Mouse (Mus musculus) heart, embryonic 15.5 days (tissue): ENCODE results near the gene 2810021J22Rik. TPM values are rescaled to one million over a fixed set of nuclear protein-coding genes. Genes with fewer than 3 reads are reported as not detected.

Experiments
- ATAC-seq: fragments of 200-750 bp; cut with Nextera tagmentation; replicated peaks from 2 replicates; pipeline ENCODE4 v1.8.0; 2017; ENCODE audit warnings: low read depth, moderate TSS enrichment; ENCODE audit not compliant: insufficient number of reproducible peaks, insufficient read depth, low FRiP score
- H3K27ac ChIP-seq: fragments of 300-500 bp; sonication (generic); 2 replicates; pipeline ENCODE4 v1.5.1; 2015; ENCODE audit warnings: mild to moderate bottlenecking, inconsistent platforms
- H3K27me3 ChIP-seq: fragments of 300-500 bp; sonication (generic); 2 replicates; pipeline ENCODE4 v1.6.1; 2015; ENCODE audit warnings: inconsistent platforms
- H3K36me3 ChIP-seq: fragments of 300-500 bp; sonication (generic); 2 replicates; pipeline ENCODE4 v1.6.1; 2015; ENCODE audit warnings: mild to moderate bottlenecking, inconsistent platforms
- H3K4me1 ChIP-seq: fragments of 300-500 bp; sonication (generic); replicated peaks from 2 replicates; pipeline ENCODE4 v1.6.1; 2015; ENCODE audit warnings: inconsistent platforms
- H3K4me2 ChIP-seq: fragments of 300-500 bp; sonication (generic); 2 replicates; pipeline ENCODE4 v1.6.1; 2015; ENCODE audit warnings: inconsistent platforms, mild to moderate bottlenecking, moderate library complexity
- H3K4me3 ChIP-seq: fragments of 300-500 bp; sonication (generic); 2 replicates; pipeline ENCODE4 v1.5.1; 2015; ENCODE audit warnings: mild to moderate bottlenecking, inconsistent platforms
- H3K9ac ChIP-seq: fragments of 300-500 bp; sonication (generic); 2 replicates; pipeline ENCODE4 v1.6.1; 2015; ENCODE audit warnings: mild to moderate bottlenecking, inconsistent platforms
- H3K9me3 ChIP-seq: fragments of 300-500 bp; sonication (generic); replicated peaks from 2 replicates; pipeline ENCODE4 v1.6.1; 2016; ENCODE audit warnings: inconsistent platforms
- WGBS: fragments of 180-500 bp; shearing (Covaris S2); methylation state at CpG from one replicate; pipeline ENCODE4 v1.1.7; 2015; ENCODE audit warnings: mixed read lengths; 5-methylcytosine and 5-hydroxymethylcytosine counted together
- polyA plus RNA-seq: library from polyadenylated mRNA; unstranded; fragments of >200 nt; fragmentation: Nextera tagmentation; extraction: Ambion mirVana; gene quantifications from 2 replicates; pipeline ENCODE4 v1.2.1, GENCODE M21; 2015

The 2810021J22Rik gene
- polyA plus RNA-seq, 1 experiment from 2014 or later, result 3.2 TPM

DNA sequence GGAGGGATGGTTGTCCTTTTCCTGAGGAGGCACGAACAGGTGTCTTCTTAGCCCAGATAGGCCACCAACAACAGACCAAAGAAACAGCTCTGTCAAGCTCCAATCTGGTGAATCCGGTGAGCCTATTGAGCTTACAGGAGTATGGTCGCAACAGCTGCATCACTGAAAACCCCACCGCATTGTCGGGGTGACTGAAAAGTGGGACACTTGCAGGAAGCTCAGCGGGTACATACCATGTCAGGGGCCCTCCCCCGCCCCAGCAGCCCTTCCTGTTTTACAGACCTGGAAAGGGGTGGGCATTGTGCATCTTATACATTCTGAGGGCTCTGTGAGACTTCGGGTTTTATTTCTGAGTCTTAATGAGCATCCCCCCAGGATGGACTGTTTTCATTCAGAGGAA lies 16.7 kb downstream of the 2810021J22Rik start:
- no peaks in the 10 kb centered on the region for H3K9me3 ChIP-seq
- no peaks in the 10 kb centered on the region for H3K4me1 ChIP-seq
- no peak for ATAC-seq
- H3K4me2 ChIP-seq, result no peak overlapping the region
- peaks cover 20% of the 10 kb centered on the region; the same call in 1 of the 2 replicates for H3K36me3 ChIP-seq
- H3K4me3 ChIP-seq, result no peak overlapping the region
- no peak overlapping the region for H3K9ac ChIP-seq
- 82% methylated on average over 8 of the region's 8 CpGs for WGBS
- no peak overlapping the region for H3K27ac ChIP-seq
- no peaks in the 10 kb centered on the region for H3K27me3 ChIP-seq

DNA sequence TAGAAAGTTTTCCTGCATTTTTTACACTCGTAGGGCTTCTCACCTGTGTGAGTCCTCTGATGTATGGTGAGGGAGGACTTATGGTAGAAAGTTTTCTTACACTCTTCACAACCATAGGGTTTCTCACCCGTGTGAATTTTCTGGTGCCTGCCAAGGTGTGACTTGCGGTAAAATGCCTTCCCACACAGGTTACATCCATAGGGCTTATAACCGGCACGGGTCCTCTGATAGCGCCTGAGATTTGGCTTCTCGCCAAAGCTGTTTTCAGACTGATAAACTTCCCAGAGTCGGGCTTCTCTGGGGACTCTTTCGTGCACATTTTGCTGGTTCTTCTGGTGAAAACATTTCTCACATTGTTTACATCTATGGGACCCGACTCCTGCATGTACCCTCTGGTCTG lies 23.5 kb downstream of the 2810021J22Rik start:
- H3K9me3 ChIP-seq, result no peaks in the 10 kb centered on the region
- 0 out of 2 replicates have a peak, but pooled peaks cover 4% of the 10 kb centered on the region for H3K4me1 ChIP-seq
- H3K4me3 ChIP-seq, result no peak overlapping the region
- H3K36me3 ChIP-seq, result peaks cover 46% of the 10 kb centered on the region
- no peak for ATAC-seq
- WGBS, result 83% methylated on average over 10 of the region's 10 CpGs
- no peaks in the 10 kb centered on the region for H3K27me3 ChIP-seq
- no peak overlapping the region for H3K27ac ChIP-seq
- H3K9ac ChIP-seq, result no peak overlapping the region
- no peak overlapping the region for H3K4me2 ChIP-seq

DNA sequence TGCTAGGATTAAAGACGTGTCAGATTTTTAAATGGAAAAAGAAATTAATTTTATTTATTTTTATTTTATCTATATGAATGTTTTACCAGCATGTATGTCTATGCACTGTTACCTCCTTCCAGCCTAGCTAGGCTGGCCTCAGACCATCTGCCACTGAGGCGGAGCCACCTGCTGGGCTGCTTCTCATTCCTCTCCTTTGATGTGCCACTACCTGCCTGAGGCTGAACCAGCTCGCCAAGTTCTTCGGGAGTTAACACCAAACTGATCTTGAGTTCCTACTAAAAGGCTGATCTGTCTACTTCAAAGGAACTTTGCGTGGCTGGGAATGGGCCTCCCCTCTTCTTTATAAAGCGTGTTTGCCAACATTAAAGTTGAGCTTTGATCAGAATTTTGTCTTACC lies 27.4 kb downstream of the 2810021J22Rik start:
- 83% methylated on average over 6 of the region's 6 CpGs for WGBS
- H3K9ac ChIP-seq, result no peak overlapping the region
- ATAC-seq, result no peak
- 0 out of 2 replicates have a peak, but pooled peaks cover 4% of the 10 kb centered on the region for H3K4me1 ChIP-seq
- H3K27ac ChIP-seq, result no peak overlapping the region
- H3K4me2 ChIP-seq, result no peak overlapping the region
- H3K36me3 ChIP-seq, result peaks cover 52% of the 10 kb centered on the region
- H3K9me3 ChIP-seq, result no peaks in the 10 kb centered on the region
- no peaks in the 10 kb centered on the region for H3K27me3 ChIP-seq
- H3K4me3 ChIP-seq, result no peak overlapping the region

DNA sequence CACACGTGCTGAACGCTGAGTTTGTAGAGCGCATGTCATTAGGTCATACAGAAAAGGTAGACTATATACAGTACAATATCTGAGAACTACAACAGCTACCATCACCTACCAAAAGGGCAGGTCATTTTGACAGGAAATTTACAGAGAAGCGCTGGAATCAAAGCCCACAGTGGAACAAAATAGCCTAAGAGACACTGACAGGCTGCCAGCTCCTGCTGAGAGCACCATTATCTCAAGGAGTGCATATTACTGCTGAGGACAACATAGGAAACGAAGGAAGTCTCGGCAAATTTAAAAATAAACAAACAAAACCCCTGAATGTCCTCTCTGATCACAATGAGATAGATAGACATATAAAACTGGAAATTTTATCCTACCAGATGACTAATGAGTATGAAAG lies 30.5 kb downstream of the 2810021J22Rik start:
- H3K4me3 ChIP-seq, result no peak overlapping the region
- H3K27ac ChIP-seq, result no peak overlapping the region
- ATAC-seq, result no peak
- H3K9ac ChIP-seq, result no peak overlapping the region
- no peak overlapping the region for H3K4me2 ChIP-seq
- no peaks in the 10 kb centered on the region for H3K27me3 ChIP-seq
- peaks cover 7% of the 10 kb centered on the region; the same call in 1 of the 2 replicates for H3K4me1 ChIP-seq
- no peaks in the 10 kb centered on the region for H3K9me3 ChIP-seq
- peaks cover 50% of the 10 kb centered on the region for H3K36me3 ChIP-seq
- WGBS, result 86% methylated on average over 6 of the region's 6 CpGs

DNA sequence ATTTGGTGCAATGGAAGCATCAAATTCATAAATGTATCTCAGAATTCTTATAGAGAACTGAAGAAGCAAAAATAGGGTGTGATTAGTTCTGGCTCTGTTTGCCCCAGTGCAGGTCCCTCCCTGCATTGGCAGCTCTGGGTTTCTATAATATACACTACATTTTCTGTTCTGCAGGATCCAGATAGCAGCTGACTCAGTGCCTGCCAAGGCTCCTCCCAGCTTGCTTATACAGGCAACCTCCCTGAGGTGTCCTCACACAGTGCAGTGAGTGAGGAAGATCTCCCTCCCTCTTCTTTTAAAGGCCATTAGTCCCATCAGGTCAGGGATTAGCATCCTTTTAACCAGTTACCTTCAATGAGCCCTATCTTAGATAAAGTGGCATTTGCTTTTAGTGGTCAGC lies 34.1 kb downstream of the 2810021J22Rik start:
- H3K27ac ChIP-seq, result no peak overlapping the region
- no peak overlapping the region for H3K9ac ChIP-seq
- peaks cover 13% of the 10 kb centered on the region for H3K4me1 ChIP-seq
- no peaks in the 10 kb centered on the region for H3K9me3 ChIP-seq
- no peak overlapping the region for H3K4me3 ChIP-seq
- no peak for ATAC-seq
- H3K27me3 ChIP-seq, result no peaks in the 10 kb centered on the region
- peaks cover 28% of the 10 kb centered on the region for H3K36me3 ChIP-seq
- no peak overlapping the region for H3K4me2 ChIP-seq

DNA sequence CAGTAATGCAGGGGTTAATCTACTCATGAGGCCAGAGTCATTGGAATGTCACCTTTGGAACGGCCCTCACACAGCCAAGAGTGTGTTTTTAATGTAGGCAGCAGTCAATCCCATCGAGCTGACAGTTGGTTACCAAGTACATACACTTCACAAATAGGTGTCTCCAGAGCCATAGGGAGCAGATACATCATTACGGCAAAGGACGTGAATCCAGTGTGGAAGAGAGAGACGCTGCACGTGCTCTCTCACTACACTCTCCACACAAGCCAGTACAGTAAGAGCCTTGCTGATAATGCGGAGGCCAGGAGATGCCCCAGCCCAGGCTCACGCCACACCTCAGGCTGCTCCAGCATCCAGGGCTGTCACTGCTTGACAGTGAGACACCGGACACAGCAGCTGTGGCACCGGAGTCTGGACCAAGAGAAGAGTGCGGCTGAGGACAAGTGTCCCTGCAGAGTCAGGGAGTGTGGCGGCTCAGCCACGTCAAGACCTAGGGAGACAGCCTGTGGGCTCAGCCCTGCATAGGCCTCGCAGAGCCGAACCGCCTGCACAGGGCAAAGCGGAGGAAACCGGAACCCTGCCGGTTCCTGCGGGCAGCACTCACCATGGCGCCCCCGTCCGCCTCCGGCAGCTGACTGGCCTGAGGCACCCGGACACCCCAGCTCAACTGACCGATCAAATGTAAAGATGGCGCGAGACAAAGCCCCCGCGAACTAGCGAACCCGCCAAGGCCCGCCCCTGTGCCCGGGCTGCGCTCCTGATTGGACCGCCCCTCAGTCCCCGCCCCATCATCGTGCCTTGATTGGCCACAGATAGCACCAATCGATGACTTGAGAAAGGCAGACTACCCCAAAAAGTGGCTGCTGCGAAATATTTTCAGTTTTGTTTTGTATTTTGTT lies 36.7 kb downstream of the 2810021J22Rik start, which contains the start of gene Zfp39:
Zfp39 (minus strand) TSS at position 715 of the 899 bp plus-strand sequence.
- WGBS, result under 1% methylated on average over 40 of the region's 40 CpGs
- H3K27me3 ChIP-seq, result no peaks in the 10 kb centered on the region
- H3K4me1 ChIP-seq, result peaks cover 13% of the 10 kb centered on the region
- no peaks in the 10 kb centered on the region for H3K9me3 ChIP-seq
- peak; percentile 96 for ATAC-seq
- peak within 1 kb of the TSS; percentile 71 for H3K9ac ChIP-seq
- peak within 1 kb of the TSS; percentile 92 for H3K27ac ChIP-seq
- peaks cover 18% of the 10 kb centered on the region for H3K36me3 ChIP-seq
- peak within 1 kb of the TSS; percentile 86 for H3K4me2 ChIP-seq
- peak within 1 kb of the TSS; percentile 80 for H3K4me3 ChIP-seq

DNA sequence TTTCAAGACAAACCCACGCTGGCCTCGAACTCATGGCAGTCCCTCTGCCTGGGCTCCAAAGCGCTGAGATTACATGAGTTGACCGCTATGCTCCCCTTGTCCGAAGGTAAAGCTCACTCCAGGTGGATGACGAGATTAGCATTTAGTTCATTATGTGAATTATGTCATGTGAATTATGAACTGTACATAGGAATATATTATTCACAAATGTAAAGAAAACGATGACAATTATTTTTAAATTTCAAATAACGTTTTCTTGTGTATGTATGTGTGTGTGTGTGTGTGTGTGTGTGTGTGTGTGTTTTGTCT lies 37.3 kb downstream of the 2810021J22Rik start:
- Histone ChIP-seq H3K9me3 (no peaks in the 10 kb centered on the region), H3K27ac (peak overlapping the region; percentile 92), H3K4me1 (peaks cover 13% of the 10 kb centered on the region), H3K4me3 (peak overlapping the region; percentile 80), H3K4me2 (peak overlapping the region; percentile 86), H3K36me3 (peaks cover 18% of the 10 kb centered on the region), H3K9ac (peak overlapping the region; percentile 71), H3K27me3 (no peaks in the 10 kb centered on the region)
- no peak for ATAC-seq
- WGBS, result 3% methylated on average over 8 of the region's 8 CpGs

DNA sequence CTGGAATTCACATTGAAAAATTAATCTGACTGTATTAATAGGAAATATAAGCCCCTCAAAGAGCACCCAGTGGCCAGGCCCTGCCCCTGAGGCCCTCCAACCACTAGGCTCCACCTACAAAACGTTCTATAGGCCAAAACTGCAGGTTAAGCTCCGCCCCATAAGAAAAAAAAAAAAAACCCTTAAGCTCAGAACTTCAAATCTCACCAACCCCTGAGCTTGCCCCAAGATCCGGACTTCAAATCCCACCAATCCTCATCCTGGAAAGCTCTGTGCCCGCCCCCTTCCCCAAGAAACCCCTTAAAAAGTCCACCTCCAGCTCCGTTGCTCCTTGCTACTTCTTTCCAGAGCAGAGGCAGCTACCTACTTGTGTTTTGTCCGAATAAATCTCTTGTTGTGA lies 37.8 kb downstream of the 2810021J22Rik start:
- Histone ChIP-seq H3K36me3 (peaks cover 17% of the 10 kb centered on the region), H3K4me3 (no peak overlapping the region), H3K9ac (no peak overlapping the region), H3K4me2 (peak overlapping the region; percentile 86; the same call in 1 of the 2 replicates), H3K9me3 (no peaks in the 10 kb centered on the region), H3K4me1 (peaks cover 13% of the 10 kb centered on the region), H3K27ac (no peak overlapping the region), H3K27me3 (no peaks in the 10 kb centered on the region)
- ATAC-seq, result no peak
- 51% methylated on average over 6 of the region's 6 CpGs for WGBS

DNA sequence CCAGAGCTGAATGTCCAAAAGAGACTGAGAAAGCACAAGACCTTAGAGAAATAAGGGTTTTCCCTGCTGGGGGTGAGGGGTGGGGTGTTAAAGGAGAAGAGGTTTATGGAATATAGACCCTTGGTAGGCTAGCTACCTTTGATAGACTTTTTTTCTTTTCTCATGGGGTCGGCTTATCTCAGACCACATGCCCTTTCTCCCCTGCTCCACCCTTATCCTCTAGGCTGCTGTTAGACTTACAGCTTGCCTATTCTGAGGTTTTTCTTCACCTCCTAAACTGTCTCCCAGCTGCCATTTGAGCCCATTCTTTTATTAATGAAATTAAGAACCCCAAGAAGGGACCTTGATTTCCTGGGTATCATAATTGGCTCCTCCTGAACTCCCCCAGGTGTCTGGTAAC lies 46.8 kb downstream of the 2810021J22Rik start:
- ATAC-seq, result no peak
- Histone ChIP-seq H3K27me3 (0 out of 2 replicates have a peak, but pooled peaks cover 6% of the 10 kb centered on the region), H3K4me1 (peaks cover 6% of the 10 kb centered on the region), H3K9me3 (no peaks in the 10 kb centered on the region), H3K36me3 (no peaks in the 10 kb centered on the region), H3K4me3 (no peak overlapping the region), H3K4me2 (0 out of 2 replicates have a peak overlapping the region, but pooled peaks have one; percentile 69), H3K27ac (no peak overlapping the region), H3K9ac (no peak overlapping the region)
- 64% methylated on average over 1 of the region's 1 CpGs for WGBS

DNA sequence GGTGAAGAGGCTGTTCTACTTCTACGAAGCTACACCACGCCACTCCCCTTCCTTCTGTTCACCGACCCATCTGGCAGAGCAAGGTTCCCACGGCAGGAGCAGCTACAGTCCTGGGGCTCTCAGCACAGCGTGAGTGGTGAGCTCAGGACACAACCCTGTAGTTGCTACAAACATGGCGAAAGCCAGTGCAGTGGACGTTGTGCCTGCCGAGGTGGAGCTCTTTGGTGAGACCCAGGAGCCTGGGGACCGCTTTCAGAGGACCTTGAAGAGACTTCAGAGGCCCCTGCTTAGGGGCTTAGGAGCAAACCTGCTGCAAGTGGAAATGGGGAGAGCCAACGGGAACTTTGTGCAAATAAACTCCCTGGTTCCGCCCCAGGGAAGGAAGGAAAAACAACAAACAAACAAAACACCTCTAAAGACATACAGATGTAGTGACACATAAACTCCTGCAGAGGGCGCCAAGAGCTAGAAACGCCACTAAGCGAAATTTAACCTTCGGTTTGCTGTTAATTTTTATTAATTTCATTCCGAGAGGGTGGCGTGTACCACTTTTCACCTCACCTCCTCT lies 47.5 kb downstream of the 2810021J22Rik start:
- no peak overlapping the region for H3K27ac ChIP-seq
- peaks cover 6% of the 10 kb centered on the region for H3K4me1 ChIP-seq
- 9% methylated on average over 17 of the region's 17 CpGs for WGBS
- peak overlapping the region; percentile 69 for H3K4me2 ChIP-seq
- no peaks in the 10 kb centered on the region for H3K36me3 ChIP-seq
- H3K27me3 ChIP-seq, result 0 out of 2 replicates have a peak, but pooled peaks cover 6% of the 10 kb centered on the region
- peak overlapping the region; percentile 41 for H3K4me3 ChIP-seq
- H3K9ac ChIP-seq, result peak overlapping the region; percentile 51
- no peaks in the 10 kb centered on the region for H3K9me3 ChIP-seq
- no peak; the same call in 1 of the 2 replicates for ATAC-seq

DNA sequence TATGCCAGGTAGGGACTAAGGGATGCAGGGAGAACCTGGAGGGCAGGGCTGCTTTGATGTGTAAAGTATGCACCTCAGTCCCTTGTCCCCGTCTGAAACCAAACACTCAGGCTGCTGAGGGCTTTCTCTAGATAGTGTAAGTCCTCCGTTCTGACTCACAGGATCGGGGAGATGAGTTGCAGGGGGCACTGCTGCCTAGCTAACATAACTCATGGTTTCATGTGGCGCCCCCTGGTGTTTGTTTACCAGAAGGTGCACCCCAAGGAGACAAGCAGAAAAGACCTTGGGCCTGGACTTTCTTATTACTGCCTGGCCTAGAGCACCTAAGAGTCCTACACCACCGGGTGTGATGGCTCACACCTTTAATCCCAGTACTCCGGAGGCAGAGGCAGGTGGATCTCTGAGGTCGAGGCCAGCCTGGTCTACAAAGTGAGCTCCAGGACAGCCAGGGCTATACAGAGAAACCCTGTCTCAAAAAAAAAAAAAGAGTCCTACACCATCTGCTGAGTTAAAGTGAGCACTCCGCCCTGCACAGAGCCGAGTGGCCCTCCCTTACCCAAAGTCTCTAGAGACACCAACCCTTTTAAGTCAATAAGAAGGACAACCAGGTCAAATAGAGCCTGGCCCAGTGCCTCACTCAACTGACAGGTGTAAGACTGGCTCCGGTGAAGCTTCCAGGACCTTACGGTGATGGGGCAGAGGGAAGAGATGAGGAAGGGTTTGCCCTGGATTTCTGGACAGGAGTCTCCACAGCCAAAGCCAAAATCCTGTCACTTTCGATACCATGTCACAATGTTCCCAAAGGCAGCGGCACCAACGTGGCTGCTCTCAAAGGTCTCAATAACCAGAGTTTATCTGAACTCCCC lies 50.1 kb downstream of the 2810021J22Rik start:
- H3K27ac ChIP-seq, result no peak overlapping the region
- no peaks in the 10 kb centered on the region for H3K36me3 ChIP-seq
- no peak overlapping the region for H3K4me3 ChIP-seq
- ATAC-seq, result 0 out of 2 replicates have a peak, but pooled peaks have one; percentile 21
- peaks cover 6% of the 10 kb centered on the region for H3K4me1 ChIP-seq
- 0 out of 2 replicates have a peak, but pooled peaks cover 6% of the 10 kb centered on the region for H3K27me3 ChIP-seq
- WGBS, result 55% methylated on average over 14 of the region's 14 CpGs
- no peak overlapping the region for H3K9ac ChIP-seq
- no peak overlapping the region for H3K4me2 ChIP-seq
- no peaks in the 10 kb centered on the region for H3K9me3 ChIP-seq
